Mouse (Mus musculus) midbrain, embryonic 16.5 days (tissue): ENCODE data around the gene Vps8. TPM values are rescaled to one million over a fixed set of nuclear protein-coding genes. Genes with fewer than 3 reads are reported as not detected.

ENCODE experiments used
- ATAC-seq: fragments of 200-750 bp; cut with Nextera tagmentation; 2 replicates; pipeline ENCODE4 v1.8.0; 2017; ENCODE audit warnings: moderate TSS enrichment
- H3K27ac ChIP-seq: fragments of 300-500 bp; sonication (generic); 2 replicates; pipeline ENCODE4 v1.5.1; 2014; ENCODE audit warnings: mild to moderate bottlenecking, low read length, mixed read lengths
- H3K27me3 ChIP-seq: fragments of 300-500 bp; sonication (generic); 2 replicates; pipeline ENCODE4 v1.6.1; 2014; ENCODE audit warnings: low read depth, low read length, mixed read lengths; ENCODE audit not compliant: control insufficient read depth, insufficient read depth
- H3K36me3 ChIP-seq: fragments of 300-500 bp; sonication (generic); 2 replicates; pipeline ENCODE4 v1.6.1; 2014; ENCODE audit warnings: mild to moderate bottlenecking, low read length, moderate library complexity, mixed read lengths; ENCODE audit not compliant: control insufficient read depth, insufficient read depth
- H3K4me1 ChIP-seq: fragments of 300-500 bp; sonication (generic); 2 replicates; pipeline ENCODE4 v1.6.1; 2014; ENCODE audit warnings: mild to moderate bottlenecking, low read length, mixed read lengths; ENCODE audit not compliant: control insufficient read depth, insufficient read depth
- H3K4me2 ChIP-seq: fragments of 300-500 bp; sonication (generic); 2 replicates; pipeline ENCODE4 v1.6.1; 2014; ENCODE audit warnings: mild to moderate bottlenecking, low read length, mixed read lengths
- H3K4me3 ChIP-seq: fragments of 300-500 bp; sonication (generic); 2 replicates; pipeline ENCODE4 v1.5.1; 2014; ENCODE audit warnings: low read depth, mild to moderate bottlenecking, low read length, moderate library complexity, mixed read lengths
- H3K9ac ChIP-seq: fragments of 300-500 bp; sonication (generic); 2 replicates; pipeline ENCODE4 v1.6.1; 2014; ENCODE audit warnings: low read depth, low read length, mixed read lengths
- H3K9me3 ChIP-seq: fragments of 300-500 bp; sonication (generic); replicated peaks from 2 replicates; pipeline ENCODE4 v1.6.1; 2014; ENCODE audit warnings: mild to moderate bottlenecking, low read length, mixed read lengths; ENCODE audit not compliant: control insufficient read depth, poor library complexity, severe bottlenecking
- WGBS: fragments of 180-500 bp; shearing (Covaris S2); extraction: QIAGEN DNeasy Blood & Tissue Kit; methylation state at CpG from one replicate; pipeline ENCODE4 v1.1.7; 2014; 5-methylcytosine and 5-hydroxymethylcytosine counted together
- polyA plus RNA-seq: library from polyadenylated mRNA; unstranded; fragments of >200 nt; fragmentation: Nextera tagmentation; extraction: Ambion mirVana; gene quantifications from 2 replicates; pipeline ENCODE4 v1.2.1, GENCODE M21; 2015

Gene Vps8
- polyA plus RNA-seq, 1 experiment from 2014 or later: 41.2 TPM

GRCm38 (mm10) chr16:21478376-21478775, 55.5 kb downstream of the Vps8 start:
- no peaks in the 10 kb centered on the region for H3K9me3 ChIP-seq
- 96% methylated on average over 9 of the region's 9 CpGs for WGBS
- no peaks in the 10 kb centered on the region for H3K27me3 ChIP-seq
- peaks cover 27% of the 10 kb centered on the region for H3K36me3 ChIP-seq
- no peak overlapping the region for H3K9ac ChIP-seq
- no peak overlapping the region for H3K4me2 ChIP-seq
- no peak overlapping the region for H3K4me3 ChIP-seq
- H3K27ac ChIP-seq: no peak overlapping the region
- H3K4me1 ChIP-seq: no peaks in the 10 kb centered on the region
- ATAC-seq: no peak

DNA sequence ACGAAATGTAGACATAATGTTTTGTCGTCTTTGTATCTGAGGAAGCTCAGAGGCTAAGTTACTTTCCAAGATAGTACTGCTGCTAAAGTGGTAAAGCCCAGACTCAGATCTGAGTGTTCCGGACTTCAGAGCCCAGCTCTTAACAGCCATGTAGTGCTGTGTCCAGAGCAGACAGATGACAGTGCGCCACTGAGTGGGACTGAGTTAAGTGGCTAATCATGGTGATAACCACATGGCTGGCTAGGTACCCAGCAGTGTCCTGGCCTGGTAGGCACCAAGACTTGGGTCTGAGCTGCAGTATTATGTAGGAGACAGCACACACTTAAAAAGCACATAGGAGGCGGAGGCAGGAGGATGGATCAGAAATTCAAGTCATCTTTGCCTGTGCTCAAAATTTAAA, 60.9 kb downstream of the Vps8 start:
- Histone ChIP-seq H3K9ac (no peak overlapping the region), H3K4me3 (no peak overlapping the region), H3K36me3 (peaks cover 4% of the 10 kb centered on the region; the same call in 1 of the 2 replicates), H3K4me1 (no peaks in the 10 kb centered on the region), H3K9me3 (no peaks in the 10 kb centered on the region), H3K27me3 (no peaks in the 10 kb centered on the region), H3K4me2 (no peak overlapping the region), H3K27ac (no peak overlapping the region)
- 93% methylated on average over 5 of the region's 5 CpGs for WGBS
- no peak for ATAC-seq

- no peak overlapping the region for H3K4me3 ChIP-seq
- no peaks in the 10 kb centered on the region for H3K9me3 ChIP-seq
- no peak overlapping the region for H3K4me2 ChIP-seq
- no peaks in the 10 kb centered on the region for H3K27me3 ChIP-seq
- H3K36me3 ChIP-seq: peaks cover 4% of the 10 kb centered on the region; the same call in 1 of the 2 replicates
- H3K4me1 ChIP-seq: no peaks in the 10 kb centered on the region
- WGBS: 65% methylated on average over 5 of the region's 5 CpGs
- ATAC-seq: no peak
- no peak overlapping the region for H3K27ac ChIP-seq
- H3K9ac ChIP-seq: no peak overlapping the region
Measured at GRCm38 (mm10) chr16:21485716-21486115, 62.8 kb downstream of the Vps8 start.

DNA sequence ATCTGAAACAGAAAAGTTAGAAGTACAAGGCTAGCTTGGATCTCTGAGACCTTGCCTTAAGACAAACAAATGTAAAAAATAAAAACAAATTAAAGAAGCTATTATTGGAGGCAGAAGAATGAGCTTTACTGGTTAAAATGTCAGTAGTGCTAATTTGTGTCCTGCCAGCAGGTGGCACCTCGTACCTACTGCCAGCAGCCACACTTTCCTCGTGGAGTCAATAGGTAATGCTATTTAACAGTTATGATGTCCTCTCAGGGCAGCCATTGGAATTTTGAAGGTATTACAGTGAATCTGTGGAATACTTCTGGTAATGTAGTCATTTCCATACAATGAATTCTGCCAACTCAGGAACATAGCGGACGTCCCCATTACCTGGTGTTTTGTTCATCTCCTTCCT, 65.5 kb downstream of the Vps8 start:
- Histone ChIP-seq H3K9ac (no peak overlapping the region), H3K36me3 (peaks cover 4% of the 10 kb centered on the region; the same call in 1 of the 2 replicates), H3K4me3 (no peak overlapping the region), H3K9me3 (no peaks in the 10 kb centered on the region), H3K27ac (no peak overlapping the region), H3K27me3 (no peaks in the 10 kb centered on the region), H3K4me1 (peaks cover 4% of the 10 kb centered on the region), H3K4me2 (no peak overlapping the region)
- 46% methylated on average over 4 of the region's 4 CpGs for WGBS
- ATAC-seq: peak; percentile 69

DNA sequence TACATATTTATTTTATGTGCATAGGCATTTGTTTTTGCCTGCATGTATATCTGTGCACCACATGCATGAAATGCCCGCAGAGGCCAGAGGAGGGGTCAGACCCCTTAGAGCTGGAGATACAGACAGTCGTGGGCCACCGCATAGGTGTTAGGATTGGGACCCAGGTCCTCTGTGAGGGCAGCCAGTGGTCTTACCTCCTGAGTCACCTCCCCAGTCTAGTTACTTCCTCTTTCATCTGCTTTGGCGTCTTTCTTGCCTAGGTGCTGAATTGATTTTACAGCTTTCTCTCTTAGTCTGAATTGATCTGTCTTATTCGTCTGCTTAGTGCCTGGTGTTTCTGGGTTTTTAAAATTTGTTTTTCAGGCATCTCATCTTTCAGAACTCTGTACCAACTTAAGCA, 69.4 kb downstream of the Vps8 start:
- Histone ChIP-seq H3K4me3 (no peak overlapping the region), H3K9ac (no peak overlapping the region), H3K4me1 (peaks cover 4% of the 10 kb centered on the region), H3K4me2 (no peak overlapping the region), H3K36me3 (peaks cover 5% of the 10 kb centered on the region; the same call in 1 of the 2 replicates), H3K27ac (0 out of 2 replicates have a peak overlapping the region, but pooled peaks have one; percentile 20), H3K27me3 (no peaks in the 10 kb centered on the region), H3K9me3 (no peaks in the 10 kb centered on the region)
- 57% methylated on average over 5 of the region's 5 CpGs for WGBS
- ATAC-seq: no peak

- no peak overlapping the region for H3K27ac ChIP-seq
- no peaks in the 10 kb centered on the region for H3K9me3 ChIP-seq
- no peaks in the 10 kb centered on the region for H3K27me3 ChIP-seq
- peaks cover 5% of the 10 kb centered on the region; the same call in 1 of the 2 replicates for H3K36me3 ChIP-seq
- H3K4me1 ChIP-seq: peaks cover 4% of the 10 kb centered on the region
- 19% methylated on average over 2 of the region's 2 CpGs for WGBS
- H3K4me3 ChIP-seq: no peak overlapping the region
- no peak overlapping the region for H3K4me2 ChIP-seq
- 0 out of 2 replicates have a peak, but pooled peaks have one; percentile 32 for ATAC-seq
- H3K9ac ChIP-seq: no peak overlapping the region
Measured at GRCm38 (mm10) chr16:21492894-21493293, 70.0 kb downstream of the Vps8 start.

- Histone ChIP-seq H3K9me3 (no peaks in the 10 kb centered on the region), H3K4me3 (no peak overlapping the region), H3K27me3 (no peaks in the 10 kb centered on the region), H3K27ac (no peak overlapping the region), H3K36me3 (peaks cover 5% of the 10 kb centered on the region; the same call in 1 of the 2 replicates), H3K4me1 (peaks cover 4% of the 10 kb centered on the region), H3K4me2 (no peak overlapping the region), H3K9ac (no peak overlapping the region)
- WGBS: 96% methylated on average over 6 of the region's 6 CpGs
- ATAC-seq: no peak
Measured at GRCm38 (mm10) chr16:21494681-21495080, 71.8 kb downstream of the Vps8 start.

DNA sequence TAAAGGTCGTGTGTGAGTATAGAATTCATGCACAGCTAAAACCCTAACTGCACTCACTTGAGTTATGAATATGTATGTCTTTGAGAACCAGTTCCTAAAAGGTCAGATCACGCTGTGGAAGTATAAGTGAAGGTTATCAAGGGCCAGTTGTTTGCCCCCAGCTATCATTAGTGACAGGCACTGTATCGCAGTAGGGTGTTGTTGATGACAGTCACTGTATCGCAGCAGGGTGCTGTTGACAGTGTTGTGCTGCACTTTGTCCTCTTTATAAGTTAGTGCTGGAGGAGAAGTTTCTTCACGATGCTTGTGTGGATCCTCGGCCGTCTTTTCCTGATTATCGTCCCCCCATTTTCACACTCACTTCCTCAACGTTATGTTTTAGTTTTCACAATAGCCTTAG, 73.9 kb downstream of the Vps8 start:
- no peak for ATAC-seq
- Histone ChIP-seq H3K27me3 (no peaks in the 10 kb centered on the region), H3K36me3 (peaks cover 5% of the 10 kb centered on the region; the same call in 1 of the 2 replicates), H3K27ac (no peak overlapping the region), H3K9ac (no peak overlapping the region), H3K4me1 (peaks cover 4% of the 10 kb centered on the region), H3K4me2 (no peak overlapping the region), H3K4me3 (no peak overlapping the region), H3K9me3 (no peaks in the 10 kb centered on the region)
- WGBS: 89% methylated on average over 9 of the region's 9 CpGs

- no peak for ATAC-seq
- Histone ChIP-seq H3K9me3 (no peaks in the 10 kb centered on the region), H3K4me1 (peaks cover 4% of the 10 kb centered on the region), H3K4me2 (no peak overlapping the region), H3K27me3 (no peaks in the 10 kb centered on the region), H3K4me3 (no peak overlapping the region), H3K36me3 (peaks cover 5% of the 10 kb centered on the region; the same call in 1 of the 2 replicates), H3K27ac (no peak overlapping the region), H3K9ac (no peak overlapping the region)
- 70% methylated on average over 3 of the region's 3 CpGs for WGBS
Measured at GRCm38 (mm10) chr16:21497627-21498026, 74.7 kb downstream of the Vps8 start.
